10 mouse cellular contexts compared by ENCODE assay signal in the genomic region with DNA sequence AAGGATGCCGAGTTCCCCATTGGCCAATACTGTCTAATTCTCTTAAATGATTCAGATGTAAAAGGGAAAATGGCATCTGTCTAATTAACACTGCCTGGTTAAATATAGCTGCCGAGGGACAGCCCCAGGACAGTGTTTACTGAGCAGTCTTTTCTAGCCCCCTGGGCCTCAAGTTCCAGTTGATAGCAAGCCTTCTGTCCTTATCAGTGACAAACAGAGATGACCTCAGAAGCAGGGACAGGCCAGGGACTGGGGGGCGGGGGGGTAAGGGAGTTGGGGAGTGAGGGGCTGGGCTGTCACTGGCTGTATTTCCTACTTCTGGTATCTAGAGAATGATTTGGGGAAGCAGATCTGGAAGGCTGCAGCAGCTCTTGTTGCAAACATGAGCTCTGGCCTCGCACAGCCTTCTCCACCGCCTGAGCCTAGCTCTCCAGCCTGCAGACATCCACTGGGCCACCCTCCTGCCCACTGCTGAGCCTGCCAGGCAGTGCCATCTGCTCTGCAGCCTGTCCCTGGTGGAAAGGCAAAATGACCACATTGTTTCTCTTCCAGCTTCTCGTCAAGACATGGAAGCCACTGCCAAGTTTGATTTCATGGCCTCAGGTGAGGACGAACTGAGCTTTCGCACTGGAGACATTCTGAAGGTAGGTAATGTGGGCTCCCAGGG. TPM values are rescaled to one million over a fixed set of nuclear protein-coding genes. Genes with fewer than 3 reads are reported as not detected.
A peak's percentile ranks its signal among the peaks of the same experiment; 100 is the strongest.
DNase-seq lines count a peak whose midpoint lies in the region; ATAC-seq lines count a peak whose summit lies in the region.
"Had no signal": no experiment of that assay in that cellular context is flagged by ENCODE, and none has a peak within 500 bp of the region (broad histone marks: within the 10 kb centered on the region; RNA-seq: fewer than 3 reads in every experiment).

No protein-coding gene starts in this region.

- no peaks in the 10 kb centered on the region for H3K9me3 ChIP-seq in hindbrain, embryonic 10.5 days
- H3K9me3 ChIP-seq in hindbrain, embryonic 14.5 days (ENCODE audit: control insufficient read depth, low read length), result no peaks in the 10 kb centered on the region

- 74% methylated on average over 8 of the region's 8 CpGs for WGBS in hindbrain, embryonic 10.5 days
- 57% methylated on average over 8 of the region's 8 CpGs for WGBS in hindbrain, embryonic 14.5 days

- no peak overlapping the region for H3K4me2 ChIP-seq in hindbrain, embryonic 14.5 days (replicated peaks)

- ATAC-seq in hindbrain, embryonic 14.5 days (ENCODE audit: low FRiP score), result no peak
- peak; percentile 79 for ATAC-seq in common myeloid progenitor, adult 5-6 weeks (replicated peaks; ENCODE audit: low read depth, poor library complexity, severe bottlenecking)
- ATAC-seq in megakaryocyte progenitor cell, adult 5-6 weeks (replicated peaks; ENCODE audit: poor library complexity), result peak; percentile 79
- ATAC-seq in activated CD4-positive, CD25-positive, alpha-beta regulatory T cell, adult 4 months, result no peak
- ATAC-seq: Patski had no signal

- H3K27ac ChIP-seq in hindbrain, embryonic 10.5 days, result peak overlapping the region; percentile 50; the same call in 1 of the 2 replicates
- no peak overlapping the region for H3K27ac ChIP-seq in hindbrain, embryonic 14.5 days

- H3K36me3 ChIP-seq in hindbrain, embryonic 10.5 days, result no peaks in the 10 kb centered on the region
- H3K36me3 ChIP-seq in hindbrain, embryonic 14.5 days (replicated peaks; ENCODE audit: control insufficient read depth, insufficient read depth), result no peaks in the 10 kb centered on the region

- no peak for DNase-seq in hindbrain, embryonic 10.5 days (ENCODE audit: low spot score)
- no peak for DNase-seq in hindbrain, embryonic 14.5 days (ENCODE audit: low spot score)
- DNase-seq in MN1 (ENCODE audit: low spot score), result peak; percentile 52
- DNase-seq in adrenal gland, adult 8-10 months, result no peak
- no peak for DNase-seq in retina, embryonic 14.5 days (ENCODE audit: low spot score)

- H3K27me3 ChIP-seq in hindbrain, embryonic 10.5 days (ENCODE audit: insufficient read depth, poor library complexity, severe bottlenecking), result peaks cover 6% of the 10 kb centered on the region
- H3K27me3 ChIP-seq in hindbrain, embryonic 14.5 days (ENCODE audit: control insufficient read depth, insufficient read depth, low read length), result no peaks in the 10 kb centered on the region

- no peak overlapping the region for H3K9ac ChIP-seq in hindbrain, embryonic 14.5 days

- H3K4me3 ChIP-seq in hindbrain, embryonic 10.5 days, result peak overlapping the region; percentile 20; the same call in 1 of the 2 replicates
- H3K4me3 ChIP-seq in hindbrain, embryonic 14.5 days (replicated peaks; ENCODE audit: low read length), result no peak overlapping the region

- H3K4me1 ChIP-seq in hindbrain, embryonic 10.5 days (replicated peaks), result 0 out of 2 replicates have a peak, but pooled peaks cover 3% of the 10 kb centered on the region
- H3K4me1 ChIP-seq in hindbrain, embryonic 14.5 days (replicated peaks; ENCODE audit: control insufficient read depth, insufficient read depth, low read length), result no peaks in the 10 kb centered on the region

RNA-seq across cellular contexts. Expression of gene Fam83f, which starts 48.3 kb away (rescaled TPM):
- polyA plus RNA-seq in hindbrain, embryonic 10.5 days (2016; fragmentation: Nextera tagmentation; extraction: Ambion mirVana), result 0.60 and 0.96 TPM in 2 replicates
- polyA plus RNA-seq in hindbrain, embryonic 14.5 days (2014; fragmentation: Nextera tagmentation; extraction: Ambion mirVana), result 0.07 and 0.20 TPM in 2 replicates
- total RNA-seq in common myeloid progenitor, adult 5-6 weeks (2017), result not detected in 2 replicates
- total RNA-seq in megakaryocyte progenitor cell, adult 5-6 weeks (2015), result 0.05 and 0.20 TPM in 2 replicates
- 0.10 and 0.42 TPM in 2 replicates for total RNA-seq in megakaryocyte progenitor cell, adult 5-6 weeks (2017)
- under 1 TPM in 3 of 4 experiments, not detected in 1; 0.35 to 0.59 (median 0.38) TPM for total RNA-seq in adrenal gland, adult 8-10 months (2022)
- not detected for polyA plus RNA-seq in activated CD4-positive, CD25-positive, alpha-beta regulatory T cell, adult 4 months (2017; shearing (Covaris generic))
- polyA plus RNA-seq: Patski had no signal

RNA-seq across cellular contexts. Expression of gene Grap2, which starts 50.9 kb away (rescaled TPM):
- polyA plus RNA-seq in hindbrain, embryonic 10.5 days (2016; fragmentation: Nextera tagmentation; extraction: Ambion mirVana), result 1.3 and 2.0 TPM in 2 replicates
- 0.23 and 0.26 TPM in 2 replicates for polyA plus RNA-seq in hindbrain, embryonic 14.5 days (2014; fragmentation: Nextera tagmentation; extraction: Ambion mirVana)
- total RNA-seq in common myeloid progenitor, adult 5-6 weeks (2017), result 1.2 and 4.0 TPM in 2 replicates
- total RNA-seq in megakaryocyte progenitor cell, adult 5-6 weeks (2015), result 0.05 and 1.2 TPM in 2 replicates
- total RNA-seq in megakaryocyte progenitor cell, adult 5-6 weeks (2017), result 1.5 and 1.8 TPM in 2 replicates
- 1 to 10 TPM in 3 of 4 experiments, under 1 TPM in 1; 0.66 to 1.7 (median 1.3) TPM for total RNA-seq in adrenal gland, adult 8-10 months (2022)
- polyA plus RNA-seq in activated CD4-positive, CD25-positive, alpha-beta regulatory T cell, adult 4 months (2017; shearing (Covaris generic)), result 10 to 100 TPM; 43.4 to 46.5 TPM
- polyA plus RNA-seq: Patski had no signal

RNA-seq across cellular contexts. Expression of gene Enthd1, which starts 58.3 kb away (rescaled TPM):
- polyA plus RNA-seq in hindbrain, embryonic 10.5 days (2016; fragmentation: Nextera tagmentation; extraction: Ambion mirVana), result not detected in 2 replicates
- not detected in 2 replicates for polyA plus RNA-seq in hindbrain, embryonic 14.5 days (2014; fragmentation: Nextera tagmentation; extraction: Ambion mirVana)
- not detected in 2 replicates for total RNA-seq in common myeloid progenitor, adult 5-6 weeks (2017)
- total RNA-seq in megakaryocyte progenitor cell, adult 5-6 weeks (2015), result not detected in 2 replicates
- total RNA-seq in megakaryocyte progenitor cell, adult 5-6 weeks (2017), result not detected in 2 replicates
- not detected for total RNA-seq in adrenal gland, adult 8-10 months (2022)
- under 1 TPM in 1 of 2 experiments, not detected in 1; 0.38 TPM for polyA plus RNA-seq in activated CD4-positive, CD25-positive, alpha-beta regulatory T cell, adult 4 months (2017; shearing (Covaris generic))
- total RNA-seq: layer of hippocampus, adult 8-10 months had no signal
- polyA plus RNA-seq: Patski had no signal

Comparison
In these comparisons a context has a peak if more than half of its experiments do, and no peak if none do; other contexts are left out.
1. ATAC-seq: peak in common myeloid progenitor, adult 5-6 weeks (single experiment) and megakaryocyte progenitor cell, adult 5-6 weeks (single experiment); none in hindbrain, embryonic 14.5 days (single experiment) and activated CD4-positive, CD25-positive, alpha-beta regulatory T cell, adult 4 months (single experiment).